Mouse (Mus musculus): ENCODE results near the gene Tmprss13. TPM values are rescaled to one million over a fixed set of nuclear protein-coding genes. Genes with fewer than 3 reads are reported as not detected.

Tmprss13 gene
- not detected in 2 replicates for polyA plus RNA-seq (2015; fragmentation: Nextera tagmentation; extraction: Ambion mirVana)

- H3K4me3 ChIP-seq (ENCODE audit: low read depth, low read length): no peak within 1 kb of the TSS
- no peak within 1 kb of the TSS for H3K9ac ChIP-seq (ENCODE audit: low read depth, low read length)
- no peaks in the 10 kb centered on the region for H3K36me3 ChIP-seq (ENCODE audit: control insufficient read depth, insufficient read depth)
- no peaks in the 10 kb centered on the region for H3K9me3 ChIP-seq (replicated peaks; ENCODE audit: control insufficient read depth, low read length)
- 21% methylated on average over 14 of the region's 14 CpGs for WGBS (ENCODE audit: insufficient replicate concordance)
- H3K4me1 ChIP-seq (ENCODE audit: control insufficient read depth, low read depth, low read length): no peaks in the 10 kb centered on the region
- no peak within 1 kb of the TSS for H3K4me2 ChIP-seq (ENCODE audit: low read depth, low read length)
- ATAC-seq (ENCODE audit: low read depth): no peak
- H3K27me3 ChIP-seq (ENCODE audit: control insufficient read depth, insufficient read depth, low read depth, low read length): peaks cover 3% of the 10 kb centered on the region; the same call in 1 of the 2 replicates
- no peak within 1 kb of the TSS for H3K27ac ChIP-seq (ENCODE audit: low read length)
Measured at GRCm38 (mm10) chr9:45318855-45319254, at the start of gene Tmprss13. Tmprss13 (plus strand) TSS chr9:45319100.

- Histone ChIP-seq H3K27me3 (ENCODE audit: control insufficient read depth, insufficient read depth, low read depth, low read length) (peaks cover 23% of the 10 kb centered on the region; the same call in 1 of the 2 replicates), H3K27ac (ENCODE audit: low read length) (peak overlapping the region; percentile 31), H3K9ac (ENCODE audit: low read depth, low read length) (no peak overlapping the region), H3K4me3 (ENCODE audit: low read depth, low read length) (no peak overlapping the region), H3K9me3 (replicated peaks; ENCODE audit: control insufficient read depth, low read length) (no peaks in the 10 kb centered on the region), H3K36me3 (ENCODE audit: control insufficient read depth, insufficient read depth) (no peaks in the 10 kb centered on the region), H3K4me2 (ENCODE audit: low read depth, low read length) (no peak overlapping the region), H3K4me1 (ENCODE audit: control insufficient read depth, low read depth, low read length) (no peaks in the 10 kb centered on the region; the same call in 1 of the 2 replicates)
- 26% methylated on average over 5 of the region's 5 CpGs for WGBS (ENCODE audit: insufficient replicate concordance)
- ATAC-seq (ENCODE audit: low read depth): no peak
Measured at GRCm38 (mm10) chr9:45272213-45272612, 46.7 kb upstream of the Tmprss13 start.

- Histone ChIP-seq H3K9me3 (replicated peaks; ENCODE audit: control insufficient read depth, low read length) (no peaks in the 10 kb centered on the region), H3K27me3 (ENCODE audit: control insufficient read depth, insufficient read depth, low read depth, low read length) (peaks cover 8% of the 10 kb centered on the region; the same call in 1 of the 2 replicates), H3K9ac (ENCODE audit: low read depth, low read length) (no peak overlapping the region), H3K4me1 (ENCODE audit: control insufficient read depth, low read depth, low read length) (no peaks in the 10 kb centered on the region; the same call in 1 of the 2 replicates), H3K27ac (ENCODE audit: low read length) (peak overlapping the region; percentile 51), H3K4me2 (ENCODE audit: low read depth, low read length) (no peak overlapping the region), H3K36me3 (ENCODE audit: control insufficient read depth, insufficient read depth) (no peaks in the 10 kb centered on the region), H3K4me3 (ENCODE audit: low read depth, low read length) (no peak overlapping the region)
- WGBS (ENCODE audit: insufficient replicate concordance): 10% methylated on average over 4 of the region's 4 CpGs
- ATAC-seq (ENCODE audit: low read depth): peak; percentile 86
Measured at GRCm38 (mm10) chr9:45274218-45274617, 44.7 kb upstream of the Tmprss13 start.

- ATAC-seq (ENCODE audit: low read depth): peak; percentile 53
- WGBS (ENCODE audit: insufficient replicate concordance): 18% methylated on average over 2 of the region's 2 CpGs
- peak overlapping the region; percentile 51 for H3K27ac ChIP-seq (ENCODE audit: low read length)
- H3K27me3 ChIP-seq (ENCODE audit: control insufficient read depth, insufficient read depth, low read depth, low read length): peaks cover 4% of the 10 kb centered on the region; the same call in 1 of the 2 replicates
- no peaks in the 10 kb centered on the region; the same call in 1 of the 2 replicates for H3K4me1 ChIP-seq (ENCODE audit: control insufficient read depth, low read depth, low read length)
- no peaks in the 10 kb centered on the region for H3K36me3 ChIP-seq (ENCODE audit: control insufficient read depth, insufficient read depth)
- no peak overlapping the region for H3K9ac ChIP-seq (ENCODE audit: low read depth, low read length)
- H3K4me2 ChIP-seq (ENCODE audit: low read depth, low read length): no peak overlapping the region
- H3K4me3 ChIP-seq (ENCODE audit: low read depth, low read length): no peak overlapping the region
- H3K9me3 ChIP-seq (replicated peaks; ENCODE audit: control insufficient read depth, low read length): no peaks in the 10 kb centered on the region
Measured at GRCm38 (mm10) chr9:45274635-45275034, 44.3 kb upstream of the Tmprss13 start.

GRCm38 (mm10) chr9:45280059-45280458, 38.8 kb upstream of the Tmprss13 start:
- no peak for ATAC-seq (ENCODE audit: low read depth)
- 53% methylated on average over 3 of the region's 3 CpGs for WGBS (ENCODE audit: insufficient replicate concordance)
- no peak overlapping the region for H3K9ac ChIP-seq (ENCODE audit: low read depth, low read length)

GRCm38 (mm10) chr9:45280891-45281290, 38.0 kb upstream of the Tmprss13 start:
- Histone ChIP-seq H3K4me3 (ENCODE audit: low read depth, low read length) (no peak overlapping the region), H3K4me2 (ENCODE audit: low read depth, low read length) (no peak overlapping the region), H3K27ac (ENCODE audit: low read length) (no peak overlapping the region), H3K9ac (ENCODE audit: low read depth, low read length) (no peak overlapping the region), H3K9me3 (replicated peaks; ENCODE audit: control insufficient read depth, low read length) (no peaks in the 10 kb centered on the region), H3K36me3 (ENCODE audit: control insufficient read depth, insufficient read depth) (no peaks in the 10 kb centered on the region), H3K27me3 (ENCODE audit: control insufficient read depth, insufficient read depth, low read depth, low read length) (no peaks in the 10 kb centered on the region), H3K4me1 (ENCODE audit: control insufficient read depth, low read depth, low read length) (no peaks in the 10 kb centered on the region)
- 19% methylated on average over 3 of the region's 3 CpGs for WGBS (ENCODE audit: insufficient replicate concordance)
- ATAC-seq (ENCODE audit: low read depth): no peak

More at GRCm38 (mm10) chr9:45280059-45280458, 38.8 kb upstream of the Tmprss13 start:
- Histone ChIP-seq H3K4me2 (ENCODE audit: low read depth, low read length) (no peak overlapping the region), H3K27ac (ENCODE audit: low read length) (no peak overlapping the region), H3K36me3 (ENCODE audit: control insufficient read depth, insufficient read depth) (no peaks in the 10 kb centered on the region), H3K27me3 (ENCODE audit: control insufficient read depth, insufficient read depth, low read depth, low read length) (no peaks in the 10 kb centered on the region), H3K4me3 (ENCODE audit: low read depth, low read length) (no peak overlapping the region), H3K9me3 (replicated peaks; ENCODE audit: control insufficient read depth, low read length) (no peaks in the 10 kb centered on the region), H3K4me1 (ENCODE audit: control insufficient read depth, low read depth, low read length) (no peaks in the 10 kb centered on the region; the same call in 1 of the 2 replicates)

GRCm38 (mm10) chr9:45282466-45282865, 36.4 kb upstream of the Tmprss13 start:
- no peak overlapping the region for H3K4me2 ChIP-seq (ENCODE audit: low read depth, low read length)
- H3K27me3 ChIP-seq (ENCODE audit: control insufficient read depth, insufficient read depth, low read depth, low read length): no peaks in the 10 kb centered on the region
- no peak overlapping the region for H3K4me3 ChIP-seq (ENCODE audit: low read depth, low read length)
- H3K9me3 ChIP-seq (replicated peaks; ENCODE audit: control insufficient read depth, low read length): no peaks in the 10 kb centered on the region
- H3K9ac ChIP-seq (ENCODE audit: low read depth, low read length): no peak overlapping the region
- H3K4me1 ChIP-seq (ENCODE audit: control insufficient read depth, low read depth, low read length): no peaks in the 10 kb centered on the region
- no peak for ATAC-seq (ENCODE audit: low read depth)
- 50% methylated on average over 5 of the region's 5 CpGs for WGBS (ENCODE audit: insufficient replicate concordance)
- H3K27ac ChIP-seq (ENCODE audit: low read length): no peak overlapping the region
- H3K36me3 ChIP-seq (ENCODE audit: control insufficient read depth, insufficient read depth): no peaks in the 10 kb centered on the region

GRCm38 (mm10) chr9:45291481-45292168, 27.3 kb upstream of the Tmprss13 start:
- H3K9me3 ChIP-seq (replicated peaks; ENCODE audit: control insufficient read depth, low read length): no peaks in the 10 kb centered on the region
- WGBS (ENCODE audit: insufficient replicate concordance): 67% methylated on average over 11 of the region's 11 CpGs
- no peak overlapping the region for H3K27ac ChIP-seq (ENCODE audit: low read length)
- no peaks in the 10 kb centered on the region for H3K36me3 ChIP-seq (ENCODE audit: control insufficient read depth, insufficient read depth)
- ATAC-seq (ENCODE audit: low read depth): no peak
- no peaks in the 10 kb centered on the region for H3K27me3 ChIP-seq (ENCODE audit: control insufficient read depth, insufficient read depth, low read depth, low read length)
- H3K4me1 ChIP-seq (ENCODE audit: control insufficient read depth, low read depth, low read length): peaks cover 4% of the 10 kb centered on the region
- no peak overlapping the region for H3K9ac ChIP-seq (ENCODE audit: low read depth, low read length)
- H3K4me2 ChIP-seq (ENCODE audit: low read depth, low read length): no peak overlapping the region
- no peak overlapping the region for H3K4me3 ChIP-seq (ENCODE audit: low read depth, low read length)

GRCm38 (mm10) chr9:45294210-45295011, 24.5 kb upstream of the Tmprss13 start:
- WGBS (ENCODE audit: insufficient replicate concordance): 18% methylated on average over 10 of the region's 10 CpGs
- H3K9ac ChIP-seq (ENCODE audit: low read depth, low read length): no peak overlapping the region
- H3K4me1 ChIP-seq (ENCODE audit: control insufficient read depth, low read depth, low read length): peaks cover 4% of the 10 kb centered on the region
- no peak for ATAC-seq (ENCODE audit: low read depth)
- no peaks in the 10 kb centered on the region for H3K9me3 ChIP-seq (replicated peaks; ENCODE audit: control insufficient read depth, low read length)
- H3K27ac ChIP-seq (ENCODE audit: low read length): no peak overlapping the region
- no peak overlapping the region for H3K4me3 ChIP-seq (ENCODE audit: low read depth, low read length)
- H3K36me3 ChIP-seq (ENCODE audit: control insufficient read depth, insufficient read depth): no peaks in the 10 kb centered on the region
- H3K27me3 ChIP-seq (ENCODE audit: control insufficient read depth, insufficient read depth, low read depth, low read length): no peaks in the 10 kb centered on the region
- H3K4me2 ChIP-seq (ENCODE audit: low read depth, low read length): no peak overlapping the region

Measured in liver, embryonic 16.5 days (tissue).